Mouse (Mus musculus) hindbrain, embryonic 14.5 days (tissue): Measurements from ENCODE around the gene G6pd2. TPM values are rescaled to one million over a fixed set of nuclear protein-coding genes. Genes with fewer than 3 reads are reported as not detected.

Experiments used
- ATAC-seq: fragments of 200-750 bp; cut with Nextera tagmentation; 2 replicates; pipeline ENCODE4 v1.8.0; 2017; ENCODE audit warnings: moderate number of reproducible peaks, mild to moderate bottlenecking, moderate TSS enrichment, moderate library complexity; ENCODE audit not compliant: low FRiP score
- DNase-seq: peaks from one replicate; pipeline ENCODE4 v3.0.0-alpha.2; 2015; ENCODE audit warnings: low spot score
- H3K27ac ChIP-seq: fragments of 300-500 bp; sonication (generic); 2 replicates; pipeline ENCODE4 v1.5.1; 2014; ENCODE audit warnings: mild to moderate bottlenecking, moderate library complexity
- H3K27me3 ChIP-seq: fragments of 300-500 bp; sonication (generic); 2 replicates; pipeline ENCODE4 v1.6.1; 2014; ENCODE audit warnings: mild to moderate bottlenecking, low read length, mixed read lengths; ENCODE audit not compliant: control insufficient read depth, insufficient read depth
- H3K36me3 ChIP-seq: fragments of 300-500 bp; sonication (generic); replicated peaks from 2 replicates; pipeline ENCODE4 v1.6.1; 2014; ENCODE audit not compliant: control insufficient read depth, insufficient read depth
- H3K4me1 ChIP-seq: fragments of 300-500 bp; sonication (generic); replicated peaks from 2 replicates; pipeline ENCODE4 v1.6.1; 2014; ENCODE audit warnings: antibody characterized with exemption, low read length, mixed read lengths; ENCODE audit not compliant: control insufficient read depth, insufficient read depth
- H3K4me2 ChIP-seq: fragments of 300-500 bp; sonication (generic); replicated peaks from 2 replicates; pipeline ENCODE4 v1.6.1; 2014; ENCODE audit warnings: mild to moderate bottlenecking, moderate library complexity
- H3K4me3 ChIP-seq: fragments of 300-500 bp; sonication (generic); replicated peaks from 2 replicates; pipeline ENCODE4 v1.5.1; 2014; ENCODE audit warnings: mild to moderate bottlenecking, low read length
- H3K9ac ChIP-seq: fragments of 300-500 bp; sonication (generic); 2 replicates; pipeline ENCODE4 v1.6.1; 2014
- H3K9me3 ChIP-seq: fragments of 300-500 bp; sonication (generic); 2 replicates; pipeline ENCODE4 v1.6.1; 2016; ENCODE audit warnings: low read length; ENCODE audit not compliant: control insufficient read depth
- WGBS: fragments of 180-500 bp; shearing (Covaris S2); extraction: QIAGEN DNeasy Blood & Tissue Kit; methylation state at CpG from one replicate; pipeline ENCODE4 v1.1.7; 2014; 5-methylcytosine and 5-hydroxymethylcytosine counted together
- polyA plus RNA-seq: library from polyadenylated mRNA; unstranded; fragments of >200 nt; fragmentation: Nextera tagmentation; extraction: Ambion mirVana; gene quantifications from 2 replicates; pipeline ENCODE4 v1.2.1, GENCODE M21; 2014

Gene G6pd2
- not detected in 2 replicates for polyA plus RNA-seq

GRCm38 (mm10) chr5:61808516-61808915, at the start of gene G6pd2:
TSS of gene G6pd2 (plus strand) at chr5:61808816.
- Histone ChIP-seq H3K9ac (no peak within 1 kb of the TSS), H3K4me1 (no peaks in the 10 kb centered on the region), H3K9me3 (peaks cover 17% of the 10 kb centered on the region; the same call in 1 of the 2 replicates), H3K27me3 (no peaks in the 10 kb centered on the region), H3K27ac (no peak within 1 kb of the TSS), H3K4me3 (no peak within 1 kb of the TSS), H3K36me3 (no peaks in the 10 kb centered on the region), H3K4me2 (no peak within 1 kb of the TSS)
- DNase-seq (no peak), ATAC-seq (no peak)
- WGBS = 98% methylated on average over 2 of the region's 2 CpGs

- H3K27ac ChIP-seq = no peak overlapping the region
- no peaks in the 10 kb centered on the region for H3K4me1 ChIP-seq
- 84% methylated on average over 1 of the region's 1 CpGs for WGBS
- DNase-seq (no peak), ATAC-seq (no peak)
- no peaks in the 10 kb centered on the region for H3K27me3 ChIP-seq
- no peak overlapping the region for H3K4me3 ChIP-seq
- H3K9ac ChIP-seq = no peak overlapping the region
- no peak overlapping the region for H3K4me2 ChIP-seq
- peaks cover 7% of the 10 kb centered on the region for H3K9me3 ChIP-seq
- H3K36me3 ChIP-seq = no peaks in the 10 kb centered on the region
Observed at GRCm38 (mm10) chr5:61764214-61764613, 44.4 kb upstream of the G6pd2 start.

- Histone ChIP-seq H3K27ac (no peak overlapping the region), H3K36me3 (no peaks in the 10 kb centered on the region), H3K4me2 (no peak overlapping the region), H3K4me3 (no peak overlapping the region), H3K9ac (no peak overlapping the region), H3K9me3 (no peaks in the 10 kb centered on the region), H3K27me3 (no peaks in the 10 kb centered on the region), H3K4me1 (no peaks in the 10 kb centered on the region)
- ATAC-seq (no peak), DNase-seq (no peak)
Observed at GRCm38 (mm10) chr5:61832935-61833551, 24.4 kb downstream of the G6pd2 start.

DNA sequence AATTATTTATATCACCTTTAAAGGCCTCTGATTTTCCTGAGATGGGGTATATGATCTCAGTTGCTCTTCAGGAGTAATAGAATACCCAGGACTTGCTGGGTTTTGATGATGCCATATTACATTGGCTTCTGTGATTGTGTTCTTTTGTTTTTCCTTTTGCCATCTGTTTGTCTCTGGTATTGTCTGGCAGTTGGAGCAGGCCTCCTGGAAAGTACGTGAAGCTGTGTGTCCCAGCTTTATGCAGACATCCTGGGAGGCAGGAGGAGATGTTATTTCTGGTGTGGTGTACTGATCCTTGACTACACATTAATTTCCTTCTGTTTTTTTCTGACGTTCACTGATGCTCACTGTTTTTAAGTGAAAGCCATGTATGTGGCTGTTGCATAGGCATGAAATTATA, 35.3 kb downstream of the G6pd2 start:
- Histone ChIP-seq H3K36me3 (no peaks in the 10 kb centered on the region), H3K4me2 (no peak overlapping the region), H3K27me3 (no peaks in the 10 kb centered on the region), H3K27ac (no peak overlapping the region), H3K9ac (no peak overlapping the region), H3K4me1 (no peaks in the 10 kb centered on the region), H3K4me3 (no peak overlapping the region), H3K9me3 (no peaks in the 10 kb centered on the region)
- no peak for DNase-seq
- WGBS = 69% methylated on average over 2 of the region's 2 CpGs
- no peak for ATAC-seq
